Mouse (Mus musculus): ENCODE measurements around the gene Elf2.

Elf2 gene

GRCm38 (mm10) chr3:51343260-51343659 is 2.8 kb upstream of the Elf2 start:
- TF ChIP-seq GATA4 (IDR thresholded peaks at IDR 0.05; ENCODE audit: insufficient replicate concordance, low read length): no peak

- TF ChIP-seq GATA4 (IDR thresholded peaks at IDR 0.05; ENCODE audit: insufficient replicate concordance, low read length): no peak
These were observed 1.7 kb upstream of the Elf2 start for GRCm38 (mm10) chr3:51342152-51342551.

DNA sequence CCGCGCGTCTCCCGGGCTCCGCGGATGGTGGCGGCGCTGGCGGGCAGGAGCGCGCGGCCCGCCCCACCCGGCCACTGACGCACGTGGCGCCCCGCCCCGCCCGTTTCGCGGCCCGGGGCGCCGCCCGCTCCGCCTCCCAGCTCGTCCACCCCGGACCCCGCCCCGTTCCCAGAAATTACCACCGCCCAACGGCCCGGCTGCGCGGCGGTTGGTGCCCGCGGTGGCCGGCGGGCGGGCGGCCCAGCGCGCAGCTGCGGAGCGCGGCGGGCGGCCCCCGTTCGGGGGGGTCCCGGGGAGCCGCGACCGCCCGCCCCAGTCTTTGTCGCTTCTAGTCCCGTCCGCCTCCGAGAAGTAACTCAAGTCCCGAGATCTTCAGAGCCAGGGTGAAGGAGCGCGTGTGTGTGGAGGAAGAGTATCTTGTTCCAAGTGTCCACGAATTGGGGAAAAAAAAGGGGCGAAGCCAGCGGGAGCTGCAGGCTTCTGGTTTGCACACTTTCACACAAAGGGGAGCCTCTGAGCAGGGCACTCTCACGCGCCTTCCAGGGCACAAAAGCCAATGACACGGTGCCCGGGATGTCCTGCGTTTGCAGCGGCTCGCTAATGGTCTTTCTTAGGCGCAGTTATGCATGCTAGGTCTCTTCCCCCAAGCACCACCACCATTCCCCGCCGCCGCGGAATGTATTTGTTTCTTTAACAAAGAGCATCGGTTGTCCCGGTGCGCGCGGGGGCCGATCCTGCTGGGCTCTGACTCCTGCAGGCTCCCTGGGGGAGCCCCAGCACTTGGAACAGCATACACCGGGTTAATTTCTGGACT is 1.0 kb upstream of the Elf2 start:
- TF ChIP-seq GATA4 (IDR thresholded peaks at IDR 0.05; ENCODE audit: insufficient replicate concordance, low read length): no peak

- TF ChIP-seq GATA4 (IDR thresholded peaks at IDR 0.05; ENCODE audit: insufficient replicate concordance, low read length): no peak
These were observed 520 bp downstream of the Elf2 start for GRCm38 (mm10) chr3:51339734-51340551.

DNA sequence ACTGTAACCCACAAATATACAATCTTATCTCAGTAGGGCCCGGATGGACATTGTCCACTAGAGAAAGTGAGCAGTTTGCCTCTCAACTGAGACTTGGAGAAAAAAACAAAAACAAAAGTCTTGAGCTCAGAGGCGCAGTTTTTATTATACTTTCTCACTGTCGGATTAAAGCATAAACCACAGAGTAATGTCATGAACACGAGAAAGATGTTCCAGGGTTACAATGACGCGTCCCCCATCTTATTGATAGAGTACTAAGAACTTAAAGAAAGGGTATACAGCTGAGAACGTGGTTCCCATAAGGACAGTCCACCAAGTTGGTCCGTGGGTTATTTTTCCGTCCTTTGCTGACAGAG is 1.1 kb downstream of the Elf2 start:
- no peak for TF ChIP-seq GATA4 (IDR thresholded peaks at IDR 0.05; ENCODE audit: insufficient replicate concordance, low read length)

DNA sequence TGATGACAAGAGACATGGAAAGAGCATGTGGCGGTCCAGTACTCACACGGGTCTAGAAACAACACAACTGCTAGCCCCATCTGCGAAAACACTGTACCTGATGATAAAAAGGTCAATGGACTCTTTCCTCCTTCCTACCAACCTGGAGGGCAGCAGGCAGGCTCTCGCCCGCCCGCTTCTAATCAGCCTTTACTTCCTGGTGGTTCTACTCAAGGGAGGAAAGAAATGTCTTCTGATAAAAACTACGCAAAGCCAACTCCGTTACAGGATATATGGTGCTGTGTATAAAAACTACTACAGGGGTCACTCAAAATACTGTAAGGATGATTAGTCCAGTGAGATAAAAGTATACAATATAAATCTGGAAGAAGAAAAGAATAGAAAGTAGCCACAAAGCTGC is 5.1 kb downstream of the Elf2 start:
- TF ChIP-seq GATA4 (IDR thresholded peaks at IDR 0.05; ENCODE audit: insufficient replicate concordance, low read length): peak; percentile 23; the same call in 1 of the 2 replicates

DNA sequence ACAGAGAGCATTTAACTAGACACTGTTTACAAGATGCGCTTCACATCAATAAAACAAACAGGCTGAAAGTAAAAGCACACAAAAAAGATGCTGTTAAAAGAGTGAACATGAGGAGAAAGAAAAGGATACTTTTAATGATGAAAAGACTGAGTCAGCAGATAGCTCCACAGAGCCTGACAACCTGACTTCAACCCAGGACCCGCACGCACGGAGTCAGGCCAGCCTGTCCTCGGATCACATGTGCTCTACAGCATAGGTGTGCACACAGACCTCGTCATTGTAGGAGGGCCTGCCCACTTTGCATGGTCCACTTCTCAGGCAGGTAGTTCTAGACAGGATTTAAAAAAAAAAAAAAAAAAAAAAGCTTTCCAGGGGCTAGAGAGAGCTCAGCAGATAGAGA is 6.5 kb downstream of the Elf2 start:
- TF ChIP-seq GATA4 (IDR thresholded peaks at IDR 0.05; ENCODE audit: insufficient replicate concordance, low read length): no peak

GRCm38 (mm10) chr3:51333234-51333889 is 7.1 kb downstream of the Elf2 start:
- no peak for TF ChIP-seq GATA4 (IDR thresholded peaks at IDR 0.05; ENCODE audit: insufficient replicate concordance, low read length)

DNA sequence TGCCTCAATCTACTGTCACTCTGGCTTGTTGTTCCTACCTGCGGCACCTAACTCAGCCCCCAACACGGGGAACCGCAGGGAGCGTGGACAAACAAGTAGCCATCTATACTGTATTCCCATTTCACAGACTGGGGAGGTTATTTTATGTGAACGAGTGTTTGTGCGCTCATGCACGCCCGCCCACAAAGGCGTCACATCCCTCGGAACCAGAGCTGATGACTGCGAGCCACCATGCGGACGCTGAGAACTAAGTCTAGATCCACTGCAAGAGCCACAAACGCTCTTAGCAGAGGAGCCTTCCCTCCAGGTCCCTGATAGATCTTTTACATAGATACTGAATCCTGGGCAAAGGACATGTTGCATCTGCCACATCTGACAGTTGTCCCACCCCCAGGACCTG is 10.4 kb downstream of the Elf2 start:
- no peak for TF ChIP-seq GATA4 (IDR thresholded peaks at IDR 0.05; ENCODE audit: insufficient replicate concordance, low read length)

DNA sequence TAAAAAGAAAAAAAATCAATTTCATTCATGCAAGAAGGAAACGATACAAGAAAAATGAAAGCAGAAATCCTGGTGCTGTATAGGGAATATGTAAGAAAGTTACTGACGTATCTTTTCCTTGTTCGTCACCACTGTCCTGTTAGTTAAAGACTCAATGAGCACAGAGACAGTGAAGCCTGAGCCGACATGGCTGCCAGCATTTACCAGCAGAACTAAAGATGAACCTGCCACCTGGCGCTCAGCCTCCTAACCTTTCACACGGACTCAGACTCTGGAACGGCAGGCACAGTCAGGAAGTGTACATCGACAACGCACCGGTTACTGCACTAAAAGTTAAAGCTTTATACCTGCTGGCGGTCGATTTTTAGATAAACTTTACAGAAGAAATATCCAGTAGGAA is 11.9 kb downstream of the Elf2 start:
- no peak for TF ChIP-seq GATA4 (IDR thresholded peaks at IDR 0.05; ENCODE audit: insufficient replicate concordance, low read length)

GRCm38 (mm10) chr3:51327817-51328216 is 12.6 kb downstream of the Elf2 start:
- TF ChIP-seq GATA4 (IDR thresholded peaks at IDR 0.05; ENCODE audit: insufficient replicate concordance, low read length): no peak

- TF ChIP-seq GATA4 (IDR thresholded peaks at IDR 0.05; ENCODE audit: insufficient replicate concordance, low read length): no peak
These were observed 13.1 kb downstream of the Elf2 start for GRCm38 (mm10) chr3:51327429-51327797.

- TF ChIP-seq GATA4 (IDR thresholded peaks at IDR 0.05; ENCODE audit: insufficient replicate concordance, low read length): no peak
These were observed 13.6 kb downstream of the Elf2 start for GRCm38 (mm10) chr3:51326664-51327428.

GRCm38 (mm10) chr3:51325475-51325874 is 15.0 kb downstream of the Elf2 start:
- no peak for TF ChIP-seq GATA4 (IDR thresholded peaks at IDR 0.05; ENCODE audit: insufficient replicate concordance, low read length)

DNA sequence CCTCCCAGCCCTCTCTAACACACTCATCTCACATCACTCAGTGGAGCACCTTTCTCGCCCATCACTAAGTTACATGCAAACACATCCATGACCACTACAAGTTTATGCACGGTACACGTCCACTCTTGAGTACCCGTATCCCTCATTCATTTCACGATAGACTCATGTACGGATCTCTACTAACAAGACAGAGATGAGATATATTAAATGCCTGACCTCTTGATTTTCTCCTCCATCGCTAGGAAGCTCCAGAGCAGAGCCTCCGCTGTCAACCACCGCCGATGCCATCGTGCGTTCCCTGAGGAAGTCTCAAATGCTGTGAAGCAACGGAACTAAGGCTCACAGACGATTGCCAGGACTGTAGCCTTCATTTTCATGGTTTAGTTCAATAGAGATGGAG is 17.5 kb downstream of the Elf2 start:
- TF ChIP-seq GATA4 (IDR thresholded peaks at IDR 0.05; ENCODE audit: insufficient replicate concordance, low read length): no peak
